Mouse (Mus musculus) CD4-positive, CD25-positive, alpha-beta regulatory T cell, adult 2 months (primary cell): ENCODE results near the gene Med13.
A peak's percentile ranks its signal among the peaks of the same experiment; 100 is the strongest.
"Not testable (repeated sequence)": the region's sequence is repeated elsewhere in the genome, so short reads cannot be mapped to it uniquely, and the experiment has no call there.

Experiments
- DNase-seq: peaks from one replicate; pipeline ENCODE4 v3.0.0-alpha.2; 2012; ENCODE audit warnings: low read depth, low spot score

Med13 gene

GRCm38 (mm10) chr11:86380521-86381238, 23.3 kb upstream of the Med13 start:
- no peak for DNase-seq

- DNase-seq = no peak
Measured at GRCm38 (mm10) chr11:86378981-86379380, 21.6 kb upstream of the Med13 start.

DNA sequence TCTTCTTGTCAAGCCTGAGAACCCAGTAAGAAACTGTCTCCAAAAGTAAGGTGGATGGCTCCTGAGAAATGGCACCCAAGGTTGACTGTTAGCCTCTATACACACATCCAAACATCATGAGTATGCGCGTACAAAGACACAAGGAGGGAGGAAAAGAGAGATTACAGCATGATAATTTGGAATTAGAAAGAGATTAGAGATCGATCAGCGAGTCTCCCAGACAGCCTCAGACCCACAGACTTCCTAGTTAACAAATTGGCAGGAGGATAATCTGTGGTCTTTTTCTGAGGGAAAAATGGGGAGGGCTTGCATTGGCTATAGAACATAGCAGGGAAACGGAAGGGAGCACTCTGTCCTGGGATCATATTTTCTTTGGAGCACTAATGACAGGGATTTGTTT, 20.4 kb upstream of the Med13 start:
- DNase-seq = no peak

DNA sequence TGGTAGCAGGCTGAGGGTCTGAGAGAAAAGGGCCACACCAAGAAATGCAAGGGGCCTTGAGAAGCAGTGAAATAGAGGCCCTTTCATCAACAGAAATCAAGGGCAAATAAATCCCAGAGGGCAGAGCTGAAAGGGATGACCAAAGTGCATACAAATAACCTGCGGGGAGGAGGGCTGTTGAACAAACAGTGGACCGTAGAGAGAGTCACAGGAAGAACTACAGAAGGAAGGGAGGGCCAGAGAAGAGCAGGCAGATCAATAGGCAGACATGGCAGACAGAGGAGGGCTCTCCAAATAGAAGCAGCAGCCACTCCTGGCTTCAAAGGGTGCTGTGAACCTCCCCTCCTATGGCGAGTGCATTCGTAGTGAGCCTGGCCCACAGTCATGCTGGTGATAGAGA, 19.3 kb upstream of the Med13 start:
- DNase-seq = no peak

GRCm38 (mm10) chr11:86375086-86375485, 17.7 kb upstream of the Med13 start:
- DNase-seq = no peak

DNA sequence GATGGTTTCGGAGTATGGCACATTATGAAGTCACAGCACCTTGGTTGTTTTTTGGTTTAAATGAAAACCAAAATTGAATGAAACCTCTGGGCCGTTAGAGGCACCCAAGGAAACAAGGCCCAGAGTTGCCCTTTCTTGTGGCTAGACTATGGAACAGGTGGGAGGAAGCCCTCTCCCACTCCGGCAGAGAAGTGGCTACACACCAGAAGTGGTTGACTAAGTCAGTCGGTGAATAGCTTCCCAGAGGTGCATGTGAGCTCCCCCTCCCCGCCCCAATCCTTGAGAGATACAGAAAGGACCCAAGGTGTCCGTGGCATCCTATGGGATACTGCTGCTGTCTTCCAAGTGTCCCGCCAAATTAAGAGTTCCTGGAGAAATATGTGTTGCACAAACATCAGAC, 13.9 kb upstream of the Med13 start:
- peak; percentile 47 for DNase-seq

DNA sequence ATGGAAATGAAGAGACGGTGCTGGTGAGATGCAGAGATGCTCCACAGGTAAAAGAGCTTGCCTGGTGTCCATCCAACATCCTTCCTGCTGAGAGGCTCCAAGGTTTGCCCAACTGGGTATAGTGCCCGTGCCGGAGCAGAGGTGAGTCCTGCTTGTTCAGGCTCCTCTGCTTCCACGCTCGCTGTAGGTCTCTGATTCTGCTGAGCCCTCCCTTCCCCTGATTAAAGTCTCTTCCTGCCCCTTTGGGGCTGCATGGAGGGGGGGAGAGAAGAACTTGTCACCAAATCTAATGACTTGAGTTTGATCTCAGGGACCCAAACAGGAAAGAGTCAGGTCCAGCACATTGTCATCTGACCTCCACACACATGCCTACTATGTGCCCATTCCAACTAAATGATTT, 12.5 kb upstream of the Med13 start:
- DNase-seq = peak; percentile 25

DNA sequence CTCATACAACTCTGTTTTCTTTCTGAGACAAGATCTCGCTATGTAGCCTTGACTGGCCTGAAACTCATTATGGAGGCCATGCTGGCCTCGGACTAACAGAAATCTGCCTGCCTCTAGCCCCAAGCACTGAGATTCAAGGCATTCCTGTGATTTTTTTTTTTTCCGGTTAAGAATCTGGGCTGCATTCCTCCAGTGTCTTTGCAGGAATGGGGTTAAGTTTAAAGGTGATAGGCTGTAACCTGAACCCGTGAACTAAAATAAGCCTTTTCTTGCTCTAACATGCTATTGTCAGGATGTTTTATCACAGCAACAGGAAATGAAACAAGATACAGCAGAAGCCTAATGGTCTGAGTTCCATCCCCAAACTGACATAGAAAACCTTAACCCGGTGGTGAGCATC, 11.6 kb upstream of the Med13 start:
- no peak for DNase-seq

- DNase-seq = no peak
Measured at GRCm38 (mm10) chr11:86364709-86365452, 7.5 kb upstream of the Med13 start.

DNA sequence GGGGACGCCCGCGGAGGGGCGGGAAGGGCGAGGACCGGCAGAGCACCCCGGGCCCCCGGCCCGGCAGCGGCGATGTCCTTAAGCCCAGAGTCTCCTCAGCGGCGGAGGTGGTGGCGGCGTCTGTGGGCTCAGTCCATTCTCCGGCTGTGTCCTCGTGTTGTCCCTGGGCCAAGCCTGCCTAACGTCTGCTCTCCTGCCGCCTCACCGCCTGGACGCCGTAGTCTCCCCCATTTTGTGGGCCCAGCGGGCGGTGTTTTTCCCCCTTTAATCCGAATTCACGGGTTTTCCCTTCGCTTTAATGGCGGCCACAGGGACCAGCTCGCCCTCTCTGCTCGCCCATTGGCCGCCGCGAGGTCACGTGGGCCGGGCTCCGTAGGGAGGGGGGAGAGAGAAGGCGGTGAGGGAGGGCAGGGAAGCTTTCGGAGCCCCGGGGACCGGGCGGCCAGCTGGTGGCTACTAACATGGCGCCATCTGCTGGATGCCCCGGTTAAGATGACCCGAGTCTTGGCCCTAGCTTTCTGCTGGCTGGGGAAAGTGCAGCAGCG, 654 bp upstream of the Med13 start:
- peak; percentile 99 for DNase-seq

- peak; percentile 58 for DNase-seq
Measured at GRCm38 (mm10) chr11:86356007-86356853, 1.2 kb downstream of the Med13 start.

DNA sequence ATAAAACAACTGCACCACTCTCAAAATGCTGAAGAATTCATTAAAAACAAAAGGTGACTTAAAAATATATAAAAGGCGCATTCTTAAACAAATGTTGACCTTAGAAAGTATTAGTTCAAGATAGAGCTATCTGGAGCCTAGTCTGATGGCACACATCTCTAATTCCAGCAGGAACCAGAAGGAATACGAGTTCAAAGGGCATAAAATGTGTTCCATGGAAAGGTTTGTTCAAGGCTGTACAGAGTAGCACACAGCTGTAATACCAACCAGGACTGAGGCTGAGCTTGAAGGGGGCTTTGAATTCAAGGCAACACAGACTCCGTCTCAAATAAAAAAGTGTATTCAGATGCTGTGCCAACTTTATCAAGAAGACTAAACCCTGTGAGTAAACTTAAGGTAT, 3.8 kb downstream of the Med13 start:
- no peak for DNase-seq

GRCm38 (mm10) chr11:86351766-86352315, 5.6 kb downstream of the Med13 start:
- DNase-seq = no peak

GRCm38 (mm10) chr11:86350636-86351138, 6.7 kb downstream of the Med13 start:
- DNase-seq = no peak

GRCm38 (mm10) chr11:86349325-86349724, 8.1 kb downstream of the Med13 start:
- DNase-seq = no peak

DNA sequence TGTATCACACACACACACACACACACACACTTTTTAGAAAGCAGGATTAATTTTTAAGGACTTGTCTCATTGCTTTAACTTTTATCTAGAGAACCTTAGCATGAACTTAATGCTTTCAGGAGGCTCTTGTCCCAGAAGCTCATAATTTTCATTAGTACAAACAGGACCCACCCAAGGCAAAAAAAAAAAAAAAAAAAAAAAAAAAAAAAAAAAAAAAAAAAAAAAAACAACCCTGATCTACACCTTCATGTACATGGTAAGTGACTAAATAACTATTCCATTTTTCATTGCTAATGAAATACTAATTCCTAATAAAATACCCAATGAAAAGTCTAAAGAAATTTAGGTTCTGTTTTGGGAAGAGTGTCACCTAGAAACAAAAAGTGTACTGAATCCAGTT, 8.5 kb downstream of the Med13 start:
- DNase-seq = no peak

- DNase-seq = no peak
Measured at GRCm38 (mm10) chr11:86347387-86348122, 9.8 kb downstream of the Med13 start.

DNA sequence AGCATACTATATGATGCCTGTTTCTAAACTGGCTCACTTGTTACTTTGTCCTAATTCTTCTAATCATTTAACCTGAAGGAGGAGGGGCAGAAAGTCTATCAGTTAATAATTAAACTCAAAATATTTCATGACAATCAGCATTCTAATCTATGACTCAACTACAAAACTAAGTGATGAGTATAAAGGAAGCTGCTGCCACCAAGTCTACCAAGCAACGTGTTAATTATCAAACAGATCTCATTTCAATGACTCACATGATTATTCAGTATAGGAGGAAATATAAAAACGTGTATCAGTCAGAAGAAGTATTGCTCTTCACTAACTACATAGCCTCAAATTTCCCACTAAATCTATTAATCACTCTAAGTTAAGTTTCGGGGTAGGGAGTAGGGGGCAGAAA, 10.9 kb downstream of the Med13 start:
- DNase-seq = no peak

DNA sequence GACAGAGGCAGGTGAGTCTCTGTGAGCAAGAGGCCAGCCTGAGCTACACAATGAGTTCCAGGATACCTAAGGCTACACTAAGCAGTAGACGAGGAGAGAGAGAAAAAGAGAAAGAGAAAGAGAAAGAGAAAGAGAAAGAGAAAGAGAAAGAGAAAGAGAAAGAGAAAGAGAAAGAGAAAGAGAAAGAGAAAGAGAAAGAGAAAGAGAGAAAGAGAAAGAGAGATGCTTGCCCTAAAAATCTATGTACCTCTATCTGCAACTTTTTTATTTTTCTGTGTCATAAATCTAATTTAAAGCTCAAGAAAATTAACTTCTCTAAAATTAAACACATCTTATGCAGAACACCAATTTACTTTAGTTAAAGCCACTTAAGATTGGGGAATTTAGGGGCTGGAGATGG, 12.5 kb downstream of the Med13 start:
- DNase-seq = peak; percentile 15

GRCm38 (mm10) chr11:86324251-86324650, 33.2 kb downstream of the Med13 start:
- no peak for DNase-seq

GRCm38 (mm10) chr11:86314992-86315391, 42.4 kb downstream of the Med13 start:
- not testable (repeated sequence) for DNase-seq
